Mouse (Mus musculus) myocyte (in vitro differentiated cells): ENCODE results near the gene Efna2. TPM values are rescaled to one million over a fixed set of nuclear protein-coding genes. Genes with fewer than 3 reads are reported as not detected.

Source experiments
- H3K27me3 ChIP-seq: one replicate; pipeline ENCODE4 v1.6.1; 2011; ENCODE audit not compliant: control insufficient read depth, insufficient read depth, insufficient read length
- H3K36me3 ChIP-seq: one replicate; pipeline ENCODE4 v1.6.1; 2011; ENCODE audit not compliant: control insufficient read depth, insufficient read depth
- H3K4me2 ChIP-seq: one replicate; pipeline ENCODE4 v1.6.1; 2011; ENCODE audit warnings: low read depth, control low read depth
- H3K4me3 ChIP-seq: one replicate; pipeline ENCODE4 v1.5.1; 2011; ENCODE audit warnings: mild to moderate bottlenecking, control low read depth, moderate library complexity
- H3K79me2 ChIP-seq: one replicate; pipeline ENCODE4 v1.6.1; 2011; ENCODE audit not compliant: control insufficient read depth, insufficient read depth
- H3ac ChIP-seq: one replicate; pipeline ENCODE4 v1.6.1; 2011; ENCODE audit not compliant: control insufficient read depth, insufficient read length
- CEBPB ChIP-seq: IDR thresholded peaks from 2 replicates; pipeline ENCODE4 v1.6.1; 2011; ENCODE audit warnings: mild to moderate bottlenecking, moderate library complexity; ENCODE audit not compliant: poor library complexity, insufficient read depth, severe bottlenecking
- E2F4 ChIP-seq: IDR thresholded peaks from one replicate; pipeline ENCODE4 v1.6.1; 2011; ENCODE audit warnings: mild to moderate bottlenecking, control low read depth, moderate library complexity; ENCODE audit not compliant: insufficient read depth
- MAX ChIP-seq: IDR thresholded peaks from one replicate; pipeline ENCODE4 v1.6.1; 2011; ENCODE audit warnings: low read depth, mild to moderate bottlenecking, control low read depth
- MYOD1 ChIP-seq, 3 experiments: IDR thresholded peaks; one replicate each; pipeline ENCODE4 v1.6.1; 2011; ENCODE audit warnings: control low read depth in 2 of 3, low read depth in 2 of 3, mild to moderate bottlenecking in 2 of 3, moderate library complexity in 1 of 3; ENCODE audit not compliant: insufficient read length in 2 of 3, control insufficient read depth in 1 of 3
- MYOG ChIP-seq, 3 experiments: IDR thresholded peaks; one replicate each; pipeline ENCODE4 v1.6.1; 2011; ENCODE audit warnings: control low read depth in 2 of 3, low read depth in 2 of 3, mild to moderate bottlenecking in 2 of 3; ENCODE audit not compliant: insufficient read length in 2 of 3, control insufficient read depth in 1 of 3, insufficient read depth in 1 of 3
- POLR2A ChIP-seq: IDR thresholded peaks from one replicate; pipeline ENCODE4 v1.6.1; 2011; ENCODE audit warnings: low read depth, mild to moderate bottlenecking, control low read depth, moderate library complexity; ENCODE audit not compliant: insufficient read length
- POLR2AphosphoS2 ChIP-seq: IDR thresholded peaks from one replicate; pipeline ENCODE4 v1.6.1; 2011; ENCODE audit warnings: low read depth, control low read depth; ENCODE audit not compliant: insufficient read length
- REST ChIP-seq: IDR thresholded peaks from one replicate; pipeline ENCODE4 v1.6.1; 2011; ENCODE audit warnings: mild to moderate bottlenecking, control low read depth, moderate library complexity; ENCODE audit not compliant: insufficient read depth, insufficient read length
- SRF ChIP-seq: IDR thresholded peaks from one replicate; pipeline ENCODE4 v1.6.1; 2011; ENCODE audit warnings: low read depth; ENCODE audit not compliant: control insufficient read depth, insufficient read length
- TCF12 ChIP-seq: IDR thresholded peaks from one replicate; pipeline ENCODE4 v1.6.1; 2011; ENCODE audit warnings: mild to moderate bottlenecking, control low read depth; ENCODE audit not compliant: poor library complexity, insufficient read depth, severe bottlenecking
- TCF3 ChIP-seq: IDR thresholded peaks from one replicate; pipeline ENCODE4 v1.6.1; 2011; ENCODE audit warnings: low read depth, control low read depth; ENCODE audit not compliant: insufficient read length
- USF1 ChIP-seq: IDR thresholded peaks from one replicate; pipeline ENCODE4 v1.6.1; 2011; ENCODE audit warnings: low read depth, mild to moderate bottlenecking, control low read depth, moderate library complexity
- polyA plus RNA-seq: library from polyadenylated mRNA; unstranded; fragments of >200 nt; fragmentation: generic; extraction: Trizol; gene quantifications from one replicate; pipeline ENCODE4 v1.2.1, GENCODE M21; 2012; ENCODE audit warnings: missing spikeins

The Efna2 gene
- polyA plus RNA-seq, 1 experiment = 3.6 TPM

GRCm38 (mm10) chr10:80156752-80157053, 22.6 kb upstream of the Efna2 start:
- Histone ChIP-seq H3K4me2 (no peak overlapping the region), H3ac (no peak overlapping the region)
- TF ChIP-seq E2F4 = no peak
- no peak for TF ChIP-seq POLR2AphosphoS2
- no peak for TF ChIP-seq MYOG (IDR thresholded peaks at IDR 0.05; ENCODE audit: control insufficient read depth in 1 of 3, insufficient read depth in 1 of 3, insufficient read length in 2 of 3, low read depth in 2 of 3)
- no peak for TF ChIP-seq SRF
- TF ChIP-seq MAX = no peak
- no peak for TF ChIP-seq TCF3
- no peak for TF ChIP-seq POLR2A
- no peak for TF ChIP-seq CEBPB
- TF ChIP-seq MYOD1 (IDR thresholded peaks at IDR 0.05; ENCODE audit: control insufficient read depth in 1 of 3, insufficient read length in 2 of 3, low read depth in 2 of 3) = no peak
- TF ChIP-seq USF1 = no peak
- no peak for TF ChIP-seq REST

GRCm38 (mm10) chr10:80157141-80157929, 21.9 kb upstream of the Efna2 start:
- H3K4me3 ChIP-seq = no peak overlapping the region
- peaks cover 30% of the 10 kb centered on the region for H3K79me2 ChIP-seq
- H3K27me3 ChIP-seq = no peaks in the 10 kb centered on the region
- H3ac ChIP-seq = no peak overlapping the region
- peak overlapping the region; percentile 13 for H3K4me2 ChIP-seq
- H3K36me3 ChIP-seq = peaks cover 39% of the 10 kb centered on the region
- TF ChIP-seq CEBPB (no peak), SRF (no peak), TCF12 (no peak), POLR2A (peak; percentile 8), TCF3 (no peak), POLR2AphosphoS2 (peak; percentile 70), USF1 (no peak), MYOD1 (IDR thresholded peaks at IDR 0.05; ENCODE audit: control insufficient read depth in 1 of 3, insufficient read length in 2 of 3, low read depth in 2 of 3) (peak in 2 of 3 experiments; percentile 24 to 27), MYOG (IDR thresholded peaks at IDR 0.05; ENCODE audit: control insufficient read depth in 1 of 3, insufficient read depth in 1 of 3, insufficient read length in 2 of 3, low read depth in 2 of 3) (peak in 1 of 3 experiments; percentile 3)

More at GRCm38 (mm10) chr10:80156752-80157053, 22.6 kb upstream of the Efna2 start:
- Histone ChIP-seq H3K27me3 (no peaks in the 10 kb centered on the region), H3K4me3 (no peak overlapping the region), H3K36me3 (peaks cover 42% of the 10 kb centered on the region), H3K79me2 (peaks cover 37% of the 10 kb centered on the region)

GRCm38 (mm10) chr10:80158307-80158986, 20.8 kb upstream of the Efna2 start:
- Histone ChIP-seq H3K27me3 (no peaks in the 10 kb centered on the region), H3K4me2 (peak overlapping the region; percentile 97), H3K79me2 (peaks cover 19% of the 10 kb centered on the region), H3K36me3 (peaks cover 36% of the 10 kb centered on the region), H3ac (no peak overlapping the region), H3K4me3 (peak overlapping the region; percentile 20)
- no peak for TF ChIP-seq CEBPB
- TF ChIP-seq POLR2AphosphoS2 = peak; percentile 98
- TF ChIP-seq POLR2A = peak; percentile 71
- TF ChIP-seq MYOD1 (IDR thresholded peaks at IDR 0.05; ENCODE audit: control insufficient read depth in 1 of 3, insufficient read length in 2 of 3, low read depth in 2 of 3) = peak in 2 of 3 experiments; percentile 7 to 22
- TF ChIP-seq TCF3 = no peak
- no peak for TF ChIP-seq TCF12
- no peak for TF ChIP-seq USF1
- no peak for TF ChIP-seq REST
- no peak for TF ChIP-seq E2F4
- peak; percentile 15 for TF ChIP-seq SRF

- H3K4me3 ChIP-seq = peak overlapping the region; percentile 20
- no peaks in the 10 kb centered on the region for H3K27me3 ChIP-seq
- no peak for TF ChIP-seq USF1
- peak in 1 of 3 experiments; percentile 11 for TF ChIP-seq MYOD1 (IDR thresholded peaks at IDR 0.05; ENCODE audit: control insufficient read depth in 1 of 3, insufficient read length in 2 of 3, low read depth in 2 of 3)
- no peak for TF ChIP-seq CEBPB
- peak in 1 of 3 experiments; percentile 3 for TF ChIP-seq MYOG (IDR thresholded peaks at IDR 0.05; ENCODE audit: control insufficient read depth in 1 of 3, insufficient read depth in 1 of 3, insufficient read length in 2 of 3, low read depth in 2 of 3)
- no peak for TF ChIP-seq SRF
- peak; percentile 82 for TF ChIP-seq POLR2AphosphoS2
- no peak for TF ChIP-seq MAX
- no peak for TF ChIP-seq REST
- TF ChIP-seq TCF12 = no peak
- H3K36me3 ChIP-seq = peaks cover 34% of the 10 kb centered on the region
- peak overlapping the region; percentile 97 for H3K4me2 ChIP-seq
- H3K79me2 ChIP-seq = peaks cover 13% of the 10 kb centered on the region
- H3ac ChIP-seq = no peak overlapping the region
These were observed 20.2 kb upstream of the Efna2 start for GRCm38 (mm10) chr10:80159021-80159560.
